Mouse (Mus musculus) layer of hippocampus, adult 2 months (tissue): ENCODE results near the gene Trem2. TPM values are rescaled to one million over a fixed set of nuclear protein-coding genes. Genes with fewer than 3 reads are reported as not detected.

ENCODE experiments used
- DNase-seq, 2 experiments: peaks; one replicate each; pipeline ENCODE4 v3.0.0; 2022; ENCODE audit warnings: low spot score in 2 of 2
- H3K27ac ChIP-seq: fragments of 200-600 bp; 2 replicates; pipeline ENCODE4 v1.8.1; 2022
- H3K4me3 ChIP-seq: fragments of 200-600 bp; 2 replicates; pipeline ENCODE4 v1.8.1; 2022; ENCODE audit warnings: mild to moderate bottlenecking
- CTCF ChIP-seq: fragments of 200-600 bp; conservative IDR thresholded peaks from 2 replicates; pipeline ENCODE4 v1.8.1; 2022; ENCODE audit warnings: antibody characterized with exemption, mild to moderate bottlenecking, moderate library complexity
- total RNA-seq, 2 experiments: library from RNA; stranded (reverse); gene quantifications; 2 replicates each; pipeline ENCODE4 v1.2.3; 2021

The Trem2 gene
- total RNA-seq, 2 experiments from 2014 or later: 10.1 to 10.6 TPM

- Histone ChIP-seq H3K27ac (no peak overlapping the region), H3K4me3 (no peak overlapping the region)
- TF ChIP-seq CTCF: no peak
- no peak for DNase-seq
Observed at GRCm38 (mm10) chr17:48360462-48360861, 14.3 kb downstream of the Trem2 start.

- no peak overlapping the region for H3K27ac ChIP-seq
- no peak for DNase-seq
- no peak overlapping the region for H3K4me3 ChIP-seq
- no peak for TF ChIP-seq CTCF
Observed at GRCm38 (mm10) chr17:48362346-48362745, 16.1 kb downstream of the Trem2 start.

- DNase-seq: peak in 1 of 2 experiments; percentile 29
- TF ChIP-seq CTCF: no peak
- Histone ChIP-seq H3K27ac (no peak overlapping the region), H3K4me3 (no peak overlapping the region)
Observed at GRCm38 (mm10) chr17:48362966-48363365, 16.8 kb downstream of the Trem2 start.

GRCm38 (mm10) chr17:48363421-48363965, 17.3 kb downstream of the Trem2 start:
- no peak for DNase-seq
- Histone ChIP-seq H3K4me3 (no peak overlapping the region), H3K27ac (no peak overlapping the region)
- TF ChIP-seq CTCF: no peak

GRCm38 (mm10) chr17:48365511-48366155, 19.4 kb downstream of the Trem2 start:
- H3K4me3 ChIP-seq: no peak overlapping the region
- H3K27ac ChIP-seq: no peak overlapping the region
- no peak for TF ChIP-seq CTCF
- DNase-seq: no peak

- DNase-seq: no peak
- TF ChIP-seq CTCF: no peak
- no peak overlapping the region for H3K4me3 ChIP-seq
Observed at GRCm38 (mm10) chr17:48366806-48367205, 20.6 kb downstream of the Trem2 start.

GRCm38 (mm10) chr17:48371621-48372020, 25.4 kb downstream of the Trem2 start:
- no peak overlapping the region for H3K4me3 ChIP-seq
- no peak for DNase-seq
- no peak overlapping the region for H3K27ac ChIP-seq
- no peak for TF ChIP-seq CTCF

More at GRCm38 (mm10) chr17:48366806-48367205, 20.6 kb downstream of the Trem2 start:
- no peak overlapping the region for H3K27ac ChIP-seq

GRCm38 (mm10) chr17:48372987-48373386, 26.8 kb downstream of the Trem2 start:
- Histone ChIP-seq H3K27ac (no peak overlapping the region), H3K4me3 (no peak overlapping the region)
- no peak for TF ChIP-seq CTCF
- DNase-seq: peak in 1 of 2 experiments; percentile 15

- peak in 1 of 2 experiments; percentile 7 for DNase-seq
- Histone ChIP-seq H3K27ac (no peak overlapping the region), H3K4me3 (no peak overlapping the region)
- TF ChIP-seq CTCF: no peak
Observed at GRCm38 (mm10) chr17:48376102-48376501, 29.9 kb downstream of the Trem2 start.

GRCm38 (mm10) chr17:48379050-48379449, 32.8 kb downstream of the Trem2 start:
- no peak for DNase-seq
- Histone ChIP-seq H3K27ac (no peak overlapping the region), H3K4me3 (no peak overlapping the region)
- TF ChIP-seq CTCF: no peak

- DNase-seq: no peak
- Histone ChIP-seq H3K4me3 (no peak overlapping the region), H3K27ac (no peak overlapping the region)
- TF ChIP-seq CTCF: no peak
Observed at GRCm38 (mm10) chr17:48385786-48386461, 39.7 kb downstream of the Trem2 start.

- no peak for DNase-seq
- Histone ChIP-seq H3K27ac (no peak overlapping the region), H3K4me3 (no peak overlapping the region)
- TF ChIP-seq CTCF: no peak
Observed at GRCm38 (mm10) chr17:48388666-48389065, 42.5 kb downstream of the Trem2 start.

GRCm38 (mm10) chr17:48389442-48389841, 43.2 kb downstream of the Trem2 start:
- DNase-seq: no peak
- Histone ChIP-seq H3K27ac (no peak overlapping the region), H3K4me3 (no peak overlapping the region)
- no peak for TF ChIP-seq CTCF

GRCm38 (mm10) chr17:48391446-48391845, 45.2 kb downstream of the Trem2 start:
- no peak for TF ChIP-seq CTCF
- Histone ChIP-seq H3K4me3 (no peak overlapping the region), H3K27ac (no peak overlapping the region)
- no peak for DNase-seq
